Mouse (Mus musculus): ENCODE measurements at regions not wholly inside any gene's neighbourhood (a gene's known extent, or its start where the extent isn't known, plus 50 kb on each side); places are given as distances from the start of the nearest gene placed in this dataset.
"Not testable (repeated sequence)": the region's sequence is repeated elsewhere in the genome, so short reads cannot be mapped to it uniquely, and the experiment has no call there.

DNA sequence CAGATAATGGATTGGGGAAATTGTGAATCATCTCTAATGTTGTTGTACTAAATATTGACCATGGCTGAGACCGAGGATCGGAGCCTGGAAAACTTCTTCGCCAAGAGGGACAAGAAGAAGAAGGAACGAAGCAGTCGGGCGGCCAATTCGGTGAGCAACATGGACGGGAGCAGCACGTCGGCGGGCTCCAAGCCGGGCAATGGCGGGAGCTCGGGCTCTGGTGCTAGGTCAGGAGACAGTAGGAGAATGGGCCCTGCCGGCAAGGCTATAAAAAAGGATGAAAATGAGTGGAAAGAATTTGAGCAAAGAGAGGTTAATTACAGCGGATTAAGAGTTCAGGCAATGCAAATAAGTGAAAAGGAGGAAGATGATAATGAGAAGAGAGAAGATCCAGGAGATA is 55.0 kb upstream of the Zfp990 start:
- DNase-seq (ENCODE audit: low spot score in 2 of 2); intact Hi-C loops (cut with DNase I): not testable (repeated sequence)

DNA sequence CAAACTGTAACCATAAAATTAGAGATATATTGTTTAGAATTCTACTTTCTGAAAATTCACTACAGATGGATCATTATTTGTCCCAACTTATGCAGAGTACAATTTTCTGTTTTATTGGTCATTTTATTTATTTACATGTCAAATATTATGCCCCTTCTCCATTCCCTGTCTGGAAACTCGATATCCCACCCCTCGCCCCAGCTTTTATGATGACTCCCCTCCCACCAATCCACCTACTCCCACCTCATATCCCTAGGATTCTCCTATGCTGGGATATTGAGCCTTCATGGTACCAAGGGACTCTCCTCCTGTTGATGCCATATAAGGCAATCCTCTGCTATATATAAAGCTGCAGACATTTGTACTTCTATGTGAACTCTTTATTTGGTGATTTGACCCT is 62.0 kb upstream of the Zfp990 start:
- intact Hi-C loops (cut with DNase I): no loop called here
- no peak for DNase-seq (ENCODE audit: low spot score in 2 of 2)

DNA sequence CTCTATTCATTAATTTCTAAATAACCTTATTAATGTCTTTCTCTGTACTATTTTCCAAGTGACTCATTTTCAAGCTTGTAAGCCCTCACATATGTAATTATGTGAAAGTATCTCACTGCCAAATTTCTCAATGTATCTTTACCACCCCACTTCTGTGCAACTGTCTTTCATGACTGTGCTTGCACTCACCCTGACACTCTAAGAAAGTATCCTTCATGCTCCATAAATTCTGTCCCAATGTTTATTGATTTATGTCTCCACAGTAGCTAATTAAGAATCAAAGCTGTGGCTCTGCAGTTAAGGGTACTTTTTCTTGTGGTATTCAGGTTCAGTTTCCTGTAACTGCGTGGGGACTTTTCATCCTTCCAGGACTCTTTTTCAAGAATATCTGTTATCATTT is 73.8 kb upstream of the Zfp990 start:
- intact Hi-C loops (cut with DNase I): not testable (repeated sequence)

DNA sequence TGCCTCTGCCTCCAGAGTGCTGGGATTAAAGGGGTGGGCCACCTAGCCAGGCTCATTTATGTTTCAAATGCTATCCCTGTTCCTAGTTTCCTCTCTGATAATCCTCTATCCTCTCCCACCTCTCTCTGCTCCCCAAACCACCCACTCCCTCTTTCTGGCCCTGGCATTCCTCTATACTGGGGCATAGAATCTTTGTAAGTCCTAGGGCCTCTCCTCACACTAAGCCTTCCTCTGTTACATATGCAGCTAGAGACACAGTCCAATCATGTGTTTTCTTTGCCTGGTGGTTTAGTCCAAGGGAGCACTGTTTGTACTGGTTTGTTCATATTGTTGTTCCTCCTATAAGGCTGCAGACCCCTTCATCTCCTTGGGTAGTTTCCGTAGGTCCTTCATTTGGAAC is 76.0 kb upstream of the Zfp990 start:
- no peak for DNase-seq (ENCODE audit: low spot score in 2 of 2)
- intact Hi-C loops (cut with DNase I): loop anchor here (5.0 kb wide), 1 partner anchor 128 kb away; no protein-coding TSS in a partner anchor

More for the DNA sequence above, 73.8 kb upstream of the Zfp990 start:
- DNase-seq (ENCODE audit: low spot score in 2 of 2): not testable (repeated sequence)

DNA sequence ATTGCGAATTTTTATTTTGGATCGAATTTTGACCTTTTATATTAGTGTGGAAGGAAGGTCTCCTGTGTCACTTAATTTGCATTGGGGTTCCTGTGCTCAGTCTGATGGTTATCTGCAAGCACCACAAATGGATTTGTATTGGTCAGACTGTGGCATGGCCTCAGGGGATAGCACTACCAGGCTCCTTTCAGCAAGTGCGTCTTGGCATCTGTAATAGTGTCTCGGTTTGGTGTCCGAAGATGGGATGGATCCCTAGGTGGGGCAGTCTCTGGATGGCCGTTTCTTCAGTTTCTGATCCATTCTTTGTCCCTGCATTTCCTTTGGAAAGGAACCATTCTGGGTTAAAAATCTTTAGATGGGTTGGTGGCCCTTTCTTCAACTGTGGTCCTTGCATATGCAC is 76.5 kb upstream of the Zfp990 start:
- DNase-seq (ENCODE audit: low spot score in 2 of 2): no peak
- intact Hi-C loops (cut with DNase I): loop anchor here (5.0 kb wide), 1 partner anchor 128 kb away; no protein-coding TSS in a partner anchor

DNA sequence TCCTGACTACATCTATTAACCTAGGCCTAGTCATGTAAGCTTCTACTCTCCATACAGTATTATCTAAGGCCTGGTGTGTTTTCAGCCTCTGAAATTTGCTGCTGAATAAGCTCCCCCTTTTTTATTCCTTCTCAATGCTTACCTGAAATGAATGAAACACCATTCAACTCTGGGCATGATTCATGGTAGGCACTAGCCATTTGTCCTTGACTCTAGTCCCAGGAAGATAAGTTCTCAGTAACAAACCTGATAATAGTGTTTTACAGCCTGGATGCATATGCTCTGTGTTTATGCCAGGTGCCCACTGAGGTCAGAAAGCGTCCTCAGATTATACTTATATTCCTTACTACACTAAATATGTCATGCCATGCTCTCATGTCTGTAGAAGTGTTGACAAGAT is 77.3 kb upstream of the Zfp990 start:
- DNase-seq (ENCODE audit: low spot score in 2 of 2): not testable (repeated sequence)
- intact Hi-C loops (cut with DNase I): loop anchor here (2.0 to 5.0 kb wide), 2 partner anchors 24 to 129 kb away; no protein-coding TSS in a partner anchor

DNA sequence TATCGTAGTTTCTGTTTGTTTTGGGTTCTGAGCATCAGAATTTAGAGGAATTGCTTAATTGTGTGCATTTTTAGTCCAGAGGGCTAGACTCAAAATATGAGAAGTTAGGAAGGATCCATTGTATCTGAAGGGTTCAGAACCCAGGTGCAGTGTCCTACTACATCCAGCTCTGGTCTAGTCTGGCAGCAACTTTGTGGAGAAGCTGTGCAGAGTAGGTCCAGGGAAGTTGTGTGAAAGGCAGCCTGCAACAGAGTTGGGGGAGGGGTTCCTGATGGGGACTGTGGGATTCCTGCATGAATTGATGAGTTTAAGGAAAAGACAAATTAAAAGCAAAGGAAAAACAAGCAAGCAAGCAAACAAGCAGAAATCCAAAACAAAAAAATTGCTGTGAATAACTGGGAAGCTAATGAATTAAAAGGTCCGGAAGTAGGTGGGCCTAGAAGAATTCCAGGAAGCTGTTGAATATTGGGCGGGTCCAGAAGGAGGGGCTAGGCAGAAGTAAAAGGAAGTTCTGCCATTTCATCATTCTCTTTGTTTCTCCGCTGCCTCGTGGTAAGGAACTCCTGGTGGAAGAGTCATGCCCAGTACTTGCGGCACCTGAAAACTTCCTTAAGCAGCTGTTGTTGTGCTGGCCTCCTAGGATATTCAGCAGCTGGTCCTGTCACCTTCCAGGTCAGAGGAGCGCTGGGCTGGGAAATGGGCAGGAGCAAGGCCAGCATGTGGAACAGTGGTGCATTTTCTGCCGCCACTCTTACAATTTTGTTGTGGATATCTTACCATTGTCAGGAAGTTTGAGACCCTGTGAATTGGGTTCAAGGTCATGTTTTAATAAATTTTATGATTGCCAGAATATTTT is 78.4 kb upstream of the Zfp990 start:
- no peak for DNase-seq (ENCODE audit: low spot score in 2 of 2)
- intact Hi-C loops (cut with DNase I): loop anchor here (2.0 to 5.0 kb wide), 2 partner anchors 23 to 130 kb away; no protein-coding TSS in a partner anchor

DNA sequence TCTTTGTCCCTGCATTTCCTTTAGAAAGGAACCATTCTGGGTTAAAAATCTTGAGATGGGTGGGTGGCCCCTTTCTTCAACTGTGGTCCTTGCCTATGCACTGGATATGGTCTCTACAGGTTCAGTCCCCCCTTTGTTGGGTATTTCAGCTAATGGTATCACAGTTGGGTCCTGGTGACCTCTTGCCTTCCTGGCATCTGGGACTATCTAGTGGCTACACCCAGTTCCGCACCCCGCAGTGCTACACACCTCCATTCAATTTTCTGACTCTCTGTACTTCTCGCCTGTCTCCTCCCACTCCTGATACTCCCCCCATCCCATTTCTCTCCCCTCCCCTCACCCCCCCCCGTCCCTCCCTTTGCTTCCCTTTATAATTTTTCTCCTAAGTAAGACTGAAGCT is 92.7 kb upstream of the Zfp990 start:
- intact Hi-C loops (cut with DNase I); DNase-seq (ENCODE audit: low spot score in 2 of 2): not testable (repeated sequence)

DNA sequence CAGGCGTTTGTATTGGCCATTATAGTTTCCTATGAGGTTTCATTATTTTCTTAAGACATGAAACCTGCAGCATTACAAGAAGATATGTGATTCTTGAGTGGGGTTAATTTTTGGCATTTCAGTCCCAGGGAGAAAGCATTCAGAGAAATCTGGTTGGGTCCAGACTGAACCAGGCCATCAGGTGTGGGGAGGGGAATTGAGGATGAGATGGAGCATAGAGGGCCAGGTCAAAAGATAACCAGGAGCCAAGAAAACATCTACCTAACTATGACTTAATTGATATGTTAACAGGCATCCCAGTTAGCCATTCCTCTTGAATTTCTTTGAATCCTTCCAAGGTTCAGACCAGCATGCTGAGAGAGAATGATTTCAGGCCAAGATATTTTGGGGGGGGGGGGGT is 96.2 kb upstream of the Tnfrsf8 start:
- intact Hi-C loops (cut with DNase I): no loop called here
- DNase-seq (ENCODE audit: low spot score in 2 of 2): no peak

DNA sequence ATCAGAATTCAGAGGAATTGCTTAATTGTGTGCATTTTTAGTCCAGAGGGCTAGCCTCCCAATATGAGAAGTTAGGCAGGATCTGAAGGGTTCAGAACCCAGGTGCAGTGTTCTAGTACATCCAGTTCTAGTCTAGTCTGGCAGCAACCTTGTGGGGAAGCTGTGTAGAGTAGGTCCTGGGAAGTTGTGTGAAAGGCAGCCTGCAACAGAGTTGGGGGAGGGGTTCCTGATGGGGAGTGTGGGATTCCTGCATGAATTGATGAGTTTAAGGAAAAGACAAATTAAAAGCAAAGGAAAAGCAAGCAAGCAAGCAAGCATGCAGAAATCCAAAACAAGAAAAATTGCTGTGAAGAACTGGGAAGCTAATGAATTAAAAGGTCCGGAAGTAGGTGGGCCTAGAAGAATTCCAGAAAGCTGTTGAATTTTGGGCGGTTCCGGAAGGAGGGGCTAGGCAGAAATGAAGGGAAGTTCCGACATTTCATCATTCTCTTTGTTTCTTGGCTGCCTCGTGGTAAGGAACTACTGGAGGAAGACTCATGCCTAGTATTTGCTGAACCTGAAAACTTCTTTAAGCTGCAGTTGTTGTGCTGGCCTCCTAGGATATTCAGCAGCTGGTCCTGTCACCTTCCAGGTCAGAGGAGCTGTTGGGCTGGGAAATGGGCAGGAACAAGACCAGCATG is 95.0 kb upstream of the Tnfrsf8 start:
- intact Hi-C loops (cut with DNase I): loop anchor here (2.0 kb wide), 2 partner anchors 23 to 173 kb away; no protein-coding TSS in a partner anchor
- DNase-seq (ENCODE audit: low spot score in 2 of 2): no peak

DNA sequence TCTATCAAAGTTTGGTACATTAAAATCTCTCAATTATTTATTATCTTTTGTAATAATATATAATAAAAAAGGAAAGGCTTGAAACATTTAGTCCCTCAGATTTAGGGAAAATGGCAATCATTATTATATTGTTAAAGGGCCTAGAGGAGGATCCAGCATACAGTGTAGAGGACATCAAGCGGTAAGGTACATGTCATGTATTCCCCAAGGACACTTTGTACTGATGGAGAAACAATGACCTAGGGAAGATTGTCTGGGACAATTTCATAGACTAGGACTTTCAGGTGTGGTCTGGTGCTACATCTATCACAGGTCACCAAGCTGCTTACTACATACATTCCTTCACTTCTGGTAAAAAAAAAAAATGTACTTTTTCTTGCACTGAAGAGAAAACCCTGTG is 91.1 kb upstream of the Tnfrsf8 start:
- intact Hi-C loops (cut with DNase I); DNase-seq (ENCODE audit: low spot score in 2 of 2): not testable (repeated sequence)

DNA sequence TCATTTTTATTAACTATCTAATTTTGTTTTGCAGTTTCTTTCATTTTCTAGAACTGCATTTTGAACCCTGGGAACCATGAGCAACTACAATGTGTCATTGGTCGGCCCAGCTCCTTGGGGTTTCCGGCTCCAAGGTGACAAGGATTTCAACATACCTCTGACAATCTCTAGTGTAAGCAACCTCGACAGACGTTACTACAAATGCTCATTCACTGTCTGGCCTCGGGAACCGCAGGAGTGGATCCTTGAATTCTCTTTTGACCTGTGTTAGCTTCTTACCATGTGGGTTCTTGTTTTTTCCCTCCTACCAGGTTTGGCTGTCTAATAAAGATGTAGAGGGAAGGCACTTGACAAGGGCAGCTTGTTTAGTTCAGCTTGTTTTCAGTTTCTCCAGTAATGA is 89.3 kb upstream of the Tnfrsf8 start:
- intact Hi-C loops (cut with DNase I); DNase-seq (ENCODE audit: low spot score in 2 of 2): not testable (repeated sequence)

DNA sequence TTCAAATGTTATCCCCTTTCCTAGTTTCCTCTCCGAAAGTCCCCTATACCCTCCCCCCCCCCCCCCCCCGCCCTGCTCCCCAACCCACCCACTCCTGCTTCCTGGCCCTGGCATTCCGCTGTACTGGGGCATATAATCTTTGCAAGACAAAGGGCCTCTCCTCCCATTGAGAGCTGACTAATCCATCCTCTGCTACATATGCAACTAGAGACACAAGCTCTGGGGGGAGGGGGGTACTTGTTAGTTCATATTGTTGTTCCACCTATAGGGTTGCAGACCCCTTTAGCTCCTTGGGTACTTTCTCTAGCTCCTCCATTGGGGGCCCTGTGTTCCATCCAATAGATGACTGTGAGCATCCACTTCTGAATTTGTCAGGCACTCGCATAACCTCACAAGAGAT is 63.9 kb upstream of the Tnfrsf8 start:
- intact Hi-C loops (cut with DNase I): not testable (repeated sequence)

DNA sequence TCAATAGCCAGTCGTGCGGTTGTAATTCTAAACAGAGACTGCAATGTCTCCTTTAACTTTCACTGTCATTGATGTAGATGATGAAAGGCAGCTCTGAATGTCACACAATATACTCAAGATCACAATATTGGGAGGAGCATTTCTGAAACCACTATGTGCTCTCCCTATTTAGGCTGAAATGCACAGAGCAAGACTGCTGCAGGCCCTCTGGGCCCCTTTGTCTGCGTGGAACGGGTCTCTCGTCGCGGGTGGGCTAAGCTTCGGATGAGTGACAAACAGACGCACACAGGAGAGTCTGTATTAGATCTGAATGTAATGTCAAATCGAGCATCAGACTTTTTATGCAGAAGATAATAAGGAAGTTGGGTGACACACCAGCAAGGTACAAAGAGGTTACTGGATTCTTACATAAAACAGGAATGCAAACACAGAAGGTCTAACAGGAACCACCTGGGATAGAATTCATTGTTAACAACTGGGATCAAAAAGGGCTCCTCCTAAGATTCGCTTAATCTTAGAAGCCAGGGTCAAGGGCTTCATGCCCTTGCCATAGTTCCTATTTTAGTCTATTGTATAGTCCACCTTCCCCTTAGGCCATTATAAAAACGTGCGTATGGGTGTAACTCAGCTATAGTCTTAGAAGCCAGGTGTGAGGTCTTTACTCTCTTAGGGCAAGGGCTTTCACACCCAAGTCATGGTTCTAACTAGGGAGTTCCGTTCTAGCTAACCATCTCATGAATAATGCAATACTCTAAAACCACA is 62.5 kb upstream of the Tnfrsf8 start:
- DNase-seq (ENCODE audit: low spot score in 2 of 2); intact Hi-C loops (cut with DNase I): not testable (repeated sequence)

More for the DNA sequence above, 63.9 kb upstream of the Tnfrsf8 start:
- not testable (repeated sequence) for DNase-seq (ENCODE audit: low spot score in 2 of 2)

DNA sequence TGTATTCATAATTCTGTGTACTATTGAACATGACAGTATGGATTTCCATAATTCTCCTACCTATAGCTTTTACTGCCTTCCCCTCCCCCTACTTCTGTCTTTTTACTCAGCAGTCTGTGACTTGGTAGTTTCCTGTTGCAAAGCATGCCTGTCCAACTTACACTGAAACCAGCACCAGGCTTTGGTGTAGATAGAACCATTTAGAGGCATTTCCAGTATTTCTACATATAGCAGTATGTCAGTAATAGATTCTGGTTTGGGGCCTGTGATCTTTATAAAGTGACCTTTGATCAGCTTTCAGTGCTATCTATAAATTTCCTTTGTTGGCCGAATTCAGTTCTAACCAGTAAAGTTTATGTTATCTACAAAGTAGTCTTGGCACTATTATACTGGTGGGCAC is 54.8 kb upstream of the Tnfrsf8 start:
- intact Hi-C loops (cut with DNase I): no loop called here
- DNase-seq (ENCODE audit: low spot score in 2 of 2): no peak

DNA sequence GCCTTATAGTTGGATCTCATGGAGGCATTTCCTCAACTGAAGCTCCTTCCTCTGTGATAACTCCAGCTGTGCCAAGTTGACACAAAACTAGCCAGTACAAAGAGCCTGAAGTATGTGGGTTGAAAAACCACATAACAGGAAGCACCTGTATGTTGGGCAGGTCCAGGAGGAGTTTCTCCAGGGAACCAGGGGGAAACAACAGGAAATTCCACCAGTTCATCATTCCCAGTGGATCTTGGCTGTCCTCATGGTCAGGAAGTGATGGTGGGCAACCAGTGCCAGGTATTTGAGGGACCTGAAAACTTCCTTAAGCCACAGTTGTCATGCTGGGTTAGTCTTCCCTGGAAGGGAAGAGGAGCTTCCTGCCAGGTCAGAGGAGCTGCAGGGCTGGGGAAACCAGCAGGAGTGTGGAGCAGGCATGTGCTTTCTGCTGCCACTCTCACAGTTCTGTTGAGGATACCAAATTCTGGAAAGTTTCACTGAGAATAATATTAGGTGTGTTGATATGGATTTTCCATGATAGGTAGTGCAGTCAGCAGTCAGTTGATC is 52.4 kb upstream of the Tnfrsf8 start:
- DNase-seq (ENCODE audit: low spot score in 2 of 2): no peak
- intact Hi-C loops (cut with DNase I): no loop called here

DNA sequence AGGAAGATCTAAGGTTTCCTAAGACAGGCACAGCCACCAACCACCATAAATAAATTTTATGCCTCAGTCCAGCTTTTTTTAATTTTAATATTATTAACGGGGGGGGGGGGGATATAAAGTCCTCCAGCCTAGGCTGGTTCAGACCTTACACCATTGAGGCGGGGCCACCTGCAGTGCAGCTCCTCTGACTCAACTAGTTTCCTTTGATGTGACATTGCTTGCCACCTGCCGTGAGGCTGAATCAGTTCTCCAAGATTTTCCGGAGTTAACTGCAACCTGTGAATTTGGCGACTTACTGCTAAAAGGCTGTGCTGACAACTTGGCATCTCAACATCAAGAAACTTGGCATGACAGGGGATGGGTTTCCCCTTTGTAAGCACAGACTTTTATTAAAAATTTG is 51.3 kb upstream of the Tnfrsf8 start:
- intact Hi-C loops (cut with DNase I): no loop called here
- DNase-seq (ENCODE audit: low spot score in 2 of 2): no peak

DNA sequence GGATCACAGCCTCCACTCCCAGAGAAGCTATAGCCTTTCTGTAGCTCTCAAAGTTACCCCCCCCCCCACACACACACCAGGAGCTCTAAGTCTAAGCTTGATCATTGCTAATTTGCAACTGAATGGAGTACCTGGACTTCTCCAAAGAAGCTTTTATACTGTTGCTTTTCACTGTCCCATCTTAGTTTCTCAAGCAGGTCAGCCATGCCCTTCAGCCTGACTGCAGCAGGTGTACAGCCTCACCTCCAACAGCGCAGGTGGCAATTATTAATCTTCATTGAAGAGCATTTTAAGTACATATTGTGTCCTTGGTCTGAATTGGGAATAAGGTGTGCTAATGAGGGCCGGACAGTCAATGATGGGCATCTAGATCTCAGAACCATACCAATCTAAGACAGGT is 50.8 kb upstream of the Tnfrsf8 start:
- intact Hi-C loops (cut with DNase I); DNase-seq (ENCODE audit: low spot score in 2 of 2): not testable (repeated sequence)

All from left cerebral cortex, postnatal 25 days (tissue).